Mouse (Mus musculus) kidney, embryonic 16.5 days (tissue): ENCODE data around the gene Arhgef1. TPM values are rescaled to one million over a fixed set of nuclear protein-coding genes. Genes with fewer than 3 reads are reported as not detected.
A peak's percentile ranks its signal among the peaks of the same experiment; 100 is the strongest.

Experiments used
- ATAC-seq: fragments of 200-750 bp; cut with Nextera tagmentation; 2 replicates; pipeline ENCODE4 v1.8.0; 2017; ENCODE audit warnings: moderate TSS enrichment; ENCODE audit not compliant: low FRiP score, low TSS enrichment
- H3K27ac ChIP-seq: fragments of 300-500 bp; sonication (generic); 2 replicates; pipeline ENCODE4 v1.5.1; 2014; ENCODE audit warnings: low read length
- H3K27me3 ChIP-seq: fragments of 300-500 bp; sonication (generic); 2 replicates; pipeline ENCODE4 v1.6.1; 2014; ENCODE audit warnings: low read length, control low read depth, mixed read lengths; ENCODE audit not compliant: insufficient read depth
- H3K36me3 ChIP-seq: fragments of 300-500 bp; sonication (generic); 2 replicates; pipeline ENCODE4 v1.6.1; 2014; ENCODE audit warnings: low read length, control low read depth, mixed read lengths; ENCODE audit not compliant: insufficient read depth
- H3K4me1 ChIP-seq: fragments of 300-500 bp; sonication (generic); 2 replicates; pipeline ENCODE4 v1.6.1; 2014; ENCODE audit warnings: low read length, control low read depth, mixed read lengths; ENCODE audit not compliant: insufficient read depth
- H3K4me2 ChIP-seq: fragments of 300-500 bp; sonication (generic); replicated peaks from 2 replicates; pipeline ENCODE4 v1.6.1; 2014; ENCODE audit warnings: low read depth, low read length
- H3K4me3 ChIP-seq: fragments of 300-500 bp; sonication (generic); 2 replicates; pipeline ENCODE4 v1.5.1; 2014; ENCODE audit warnings: mild to moderate bottlenecking, low read length
- H3K9ac ChIP-seq: fragments of 300-500 bp; sonication (generic); replicated peaks from 2 replicates; pipeline ENCODE4 v1.6.1; 2014; ENCODE audit warnings: low read length
- H3K9me3 ChIP-seq: fragments of 300-500 bp; sonication (generic); 2 replicates; pipeline ENCODE4 v1.6.1; 2016; ENCODE audit warnings: low read length, control low read depth
- WGBS: fragments of 180-500 bp; shearing (Covaris S2); extraction: QIAGEN DNeasy Blood & Tissue Kit; methylation state at CpG from one replicate; pipeline ENCODE4 v1.1.7; 2014; 5-methylcytosine and 5-hydroxymethylcytosine counted together
- polyA plus RNA-seq: library from polyadenylated mRNA; unstranded; fragments of >200 nt; fragmentation: Nextera tagmentation; extraction: Ambion mirVana; gene quantifications from 2 replicates; pipeline ENCODE4 v1.2.1, GENCODE M21; 2015

The Arhgef1 gene
- polyA plus RNA-seq, 1 experiment from 2014 or later: 94.7 TPM

DNA sequence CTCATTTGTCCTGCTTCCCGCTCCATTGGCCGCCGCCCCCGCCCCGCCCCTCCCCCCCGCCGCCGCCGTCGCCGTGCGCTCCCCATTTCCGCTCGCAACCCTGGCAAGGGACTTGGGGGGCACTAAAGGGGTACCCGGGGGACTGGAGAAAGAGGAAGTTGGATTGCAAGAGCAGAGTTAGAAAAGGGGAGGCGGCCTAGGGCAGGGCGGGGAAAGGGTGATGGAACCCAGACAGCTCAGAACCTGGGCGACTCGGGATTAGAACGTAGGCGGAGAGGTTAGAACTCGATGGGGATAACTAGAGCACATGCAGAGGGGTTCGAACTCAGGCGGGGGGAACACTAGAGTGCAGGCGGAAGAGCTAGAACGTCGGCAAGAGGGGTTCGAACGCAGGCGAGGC, 51.7 kb downstream of the Arhgef1 start:
- Histone ChIP-seq H3K27me3 (peaks cover 75% of the 10 kb centered on the region), H3K4me2 (peak overlapping the region; percentile 72)
- WGBS: 2% methylated on average over 30 of the region's 30 CpGs

DNA sequence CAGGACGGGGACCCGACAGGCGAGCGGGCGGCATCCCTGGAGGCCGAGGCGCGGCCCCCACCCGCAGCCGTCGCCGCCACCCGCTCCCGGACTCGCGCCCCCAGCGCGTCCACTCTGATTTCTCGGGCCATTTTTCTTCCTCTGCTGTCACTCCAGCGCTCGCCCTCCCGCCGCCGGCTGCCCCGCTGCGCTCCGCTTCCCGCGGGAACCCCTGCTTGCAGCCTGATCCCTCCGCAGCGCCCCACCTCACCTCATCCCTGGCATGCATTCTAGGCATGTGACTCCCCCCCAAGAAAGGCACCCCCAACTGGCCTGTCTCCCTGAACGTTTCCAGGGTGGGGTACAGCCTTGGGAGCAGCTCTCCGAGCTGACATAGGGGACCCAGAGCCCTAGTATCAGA, 52.5 kb downstream of the Arhgef1 start:
- no peak for ATAC-seq
- H3K4me2 ChIP-seq: peak overlapping the region; percentile 72
- WGBS: 3% methylated on average over 31 of the region's 33 CpGs
- no peaks in the 10 kb centered on the region for H3K36me3 ChIP-seq
- no peaks in the 10 kb centered on the region for H3K9me3 ChIP-seq
- H3K9ac ChIP-seq: no peak overlapping the region; the same call in 1 of the 2 replicates
- no peak overlapping the region for H3K27ac ChIP-seq
- H3K4me3 ChIP-seq: peak overlapping the region; percentile 50
- peaks cover 67% of the 10 kb centered on the region for H3K27me3 ChIP-seq
- H3K4me1 ChIP-seq: peaks cover 11% of the 10 kb centered on the region; the same call in 1 of the 2 replicates

More for the DNA sequence above, 51.7 kb downstream of the Arhgef1 start:
- H3K36me3 ChIP-seq: no peaks in the 10 kb centered on the region
- peak; percentile 36 for ATAC-seq
- peaks cover 11% of the 10 kb centered on the region; the same call in 1 of the 2 replicates for H3K4me1 ChIP-seq
- H3K4me3 ChIP-seq: peak overlapping the region; percentile 50
- no peak overlapping the region for H3K27ac ChIP-seq
- peak overlapping the region; percentile 65 for H3K9ac ChIP-seq
- no peaks in the 10 kb centered on the region for H3K9me3 ChIP-seq

DNA sequence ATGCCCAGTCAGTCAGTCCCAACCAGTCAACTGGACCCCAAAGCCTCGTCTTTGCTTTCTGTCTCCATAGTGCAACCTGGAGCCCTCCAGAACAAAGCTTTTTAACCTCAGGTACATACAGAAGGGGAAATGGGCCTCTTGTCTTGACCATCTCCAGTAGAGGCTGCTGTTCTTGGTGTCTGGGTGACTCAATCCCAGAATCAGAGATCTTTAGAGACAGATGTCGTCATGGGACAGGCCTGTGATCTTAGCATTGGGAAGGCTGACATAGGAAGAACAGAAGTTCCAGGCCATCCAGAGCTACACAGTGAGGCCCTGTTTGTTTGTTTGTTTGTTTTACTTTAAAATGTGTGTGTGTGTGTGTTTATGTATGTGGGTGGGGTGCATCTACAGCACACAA, 61.6 kb downstream of the Arhgef1 start:
- Histone ChIP-seq H3K4me1 (0 out of 2 replicates have a peak, but pooled peaks cover 2% of the 10 kb centered on the region), H3K27me3 (no peaks in the 10 kb centered on the region), H3K4me2 (no peak overlapping the region), H3K9ac (no peak overlapping the region), H3K27ac (no peak overlapping the region), H3K36me3 (no peaks in the 10 kb centered on the region), H3K4me3 (no peak overlapping the region), H3K9me3 (no peaks in the 10 kb centered on the region)
- 70% methylated on average over 2 of the region's 2 CpGs for WGBS
- no peak for ATAC-seq

DNA sequence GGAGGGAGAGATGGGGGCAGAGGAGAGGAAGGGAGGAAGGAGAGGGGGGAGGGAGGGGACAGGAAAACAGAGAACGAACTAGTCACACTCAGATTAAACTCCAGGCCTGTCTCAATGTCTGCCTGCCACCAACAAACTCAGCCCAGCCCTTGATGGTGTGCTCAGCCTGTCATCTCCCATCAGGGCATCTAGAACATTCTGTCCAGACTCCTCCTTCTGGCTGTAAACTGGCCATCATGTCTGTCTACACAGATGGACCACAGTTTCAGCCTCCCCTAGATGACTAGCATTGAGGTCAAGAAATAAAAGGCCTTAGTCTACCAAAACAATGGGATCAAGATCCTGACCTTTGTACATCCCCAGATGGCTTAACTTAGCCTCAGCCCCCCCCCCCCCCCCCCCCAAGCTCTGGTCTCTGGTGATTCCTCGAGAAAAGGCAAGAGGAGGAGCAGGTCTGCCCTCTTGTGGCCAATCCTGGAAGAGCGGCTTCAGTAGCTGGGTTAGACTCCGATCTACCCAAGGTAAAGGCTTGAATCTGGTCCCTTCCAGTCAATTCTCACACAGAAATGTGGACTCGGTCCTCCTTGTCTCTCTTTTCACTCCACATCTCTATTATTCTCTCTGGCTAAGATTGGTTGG, 62.3 kb downstream of the Arhgef1 start:
- H3K27me3 ChIP-seq: no peaks in the 10 kb centered on the region
- ATAC-seq: peak; percentile 25; the same call in 1 of the 2 replicates
- WGBS: 10% methylated on average over 5 of the region's 5 CpGs
- no peak overlapping the region for H3K4me2 ChIP-seq
- no peak overlapping the region for H3K4me3 ChIP-seq
- no peak overlapping the region for H3K27ac ChIP-seq
- H3K36me3 ChIP-seq: peaks cover 5% of the 10 kb centered on the region; the same call in 1 of the 2 replicates
- H3K4me1 ChIP-seq: 0 out of 2 replicates have a peak, but pooled peaks cover 2% of the 10 kb centered on the region
- H3K9ac ChIP-seq: no peak overlapping the region
- H3K9me3 ChIP-seq: no peaks in the 10 kb centered on the region

DNA sequence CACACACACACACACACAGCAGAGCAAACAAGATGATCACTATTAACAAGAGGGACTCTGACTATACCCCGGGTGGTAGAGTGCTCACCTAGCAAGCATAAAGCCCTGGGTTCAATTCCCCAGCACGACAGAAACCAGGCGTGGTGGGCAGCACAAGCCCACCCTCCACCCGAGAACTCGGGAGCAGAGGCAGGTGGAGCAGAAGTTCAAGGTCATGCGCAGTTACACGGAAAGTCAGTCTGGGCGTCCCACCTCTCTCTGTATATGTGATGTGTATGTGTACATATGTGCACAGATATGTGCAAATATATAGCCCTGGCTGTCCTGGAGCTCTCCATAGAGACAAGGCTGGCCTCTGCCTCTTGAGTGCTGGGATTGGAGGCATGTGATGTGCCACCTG, 65.3 kb downstream of the Arhgef1 start:
- Histone ChIP-seq H3K9ac (no peak overlapping the region), H3K4me2 (no peak overlapping the region), H3K27me3 (no peaks in the 10 kb centered on the region), H3K27ac (no peak overlapping the region), H3K4me1 (peaks cover 11% of the 10 kb centered on the region), H3K4me3 (no peak overlapping the region), H3K36me3 (peaks cover 5% of the 10 kb centered on the region; the same call in 1 of the 2 replicates), H3K9me3 (no peaks in the 10 kb centered on the region)
- no peak for ATAC-seq
- WGBS: 87% methylated on average over 8 of the region's 8 CpGs

DNA sequence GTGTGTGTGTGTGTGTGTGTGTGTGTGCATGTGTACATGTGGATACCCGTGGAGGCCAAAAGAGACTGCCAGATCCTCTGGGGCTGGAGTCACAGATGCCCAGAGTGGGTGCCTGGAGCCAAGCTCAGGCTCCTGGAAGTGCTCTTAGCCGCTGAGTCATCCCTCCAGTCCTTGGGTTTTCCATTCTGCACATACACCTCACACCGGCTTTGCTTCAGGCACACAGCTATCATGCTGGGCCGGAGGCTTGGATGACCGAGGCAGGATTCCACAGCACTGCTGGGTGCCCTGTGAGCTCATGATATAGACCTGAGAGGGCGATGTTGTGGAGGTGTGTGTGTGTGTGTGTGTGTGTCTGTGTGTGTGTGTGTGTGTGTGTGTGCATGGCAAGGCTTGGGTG, 65.8 kb downstream of the Arhgef1 start:
- Histone ChIP-seq H3K36me3 (peaks cover 5% of the 10 kb centered on the region; the same call in 1 of the 2 replicates), H3K4me1 (peaks cover 11% of the 10 kb centered on the region), H3K4me2 (no peak overlapping the region), H3K4me3 (no peak overlapping the region), H3K27me3 (no peaks in the 10 kb centered on the region), H3K9ac (no peak overlapping the region), H3K27ac (no peak overlapping the region), H3K9me3 (no peaks in the 10 kb centered on the region)
- WGBS: 73% methylated on average over 6 of the region's 6 CpGs
- ATAC-seq: no peak

DNA sequence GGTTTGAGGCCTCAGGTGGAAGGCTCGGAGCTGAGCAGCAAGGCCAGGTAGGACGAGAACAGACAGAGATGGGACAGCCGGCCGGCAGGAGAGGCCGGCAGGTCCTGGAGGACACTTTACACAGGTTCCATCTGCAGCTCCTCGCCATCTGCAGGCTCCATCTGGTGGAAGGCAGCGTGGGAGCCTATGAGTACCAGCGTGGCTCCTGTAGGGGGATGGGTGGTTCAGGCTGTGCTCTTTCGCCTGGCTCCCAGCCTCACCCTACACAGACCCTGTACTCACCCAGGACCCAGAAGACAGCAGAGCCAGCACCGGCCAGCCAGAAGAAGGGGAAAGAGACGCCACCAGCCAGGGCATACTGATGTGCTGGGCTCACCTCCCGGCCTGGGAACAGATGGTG, 67.1 kb downstream of the Arhgef1 start:
- H3K4me3 ChIP-seq: no peak overlapping the region
- peaks cover 5% of the 10 kb centered on the region; the same call in 1 of the 2 replicates for H3K36me3 ChIP-seq
- H3K9me3 ChIP-seq: no peaks in the 10 kb centered on the region
- peaks cover 10% of the 10 kb centered on the region for H3K4me1 ChIP-seq
- WGBS: 86% methylated on average over 12 of the region's 12 CpGs
- H3K9ac ChIP-seq: no peak overlapping the region
- H3K4me2 ChIP-seq: no peak overlapping the region
- no peak for ATAC-seq
- H3K27me3 ChIP-seq: no peaks in the 10 kb centered on the region
- H3K27ac ChIP-seq: no peak overlapping the region

DNA sequence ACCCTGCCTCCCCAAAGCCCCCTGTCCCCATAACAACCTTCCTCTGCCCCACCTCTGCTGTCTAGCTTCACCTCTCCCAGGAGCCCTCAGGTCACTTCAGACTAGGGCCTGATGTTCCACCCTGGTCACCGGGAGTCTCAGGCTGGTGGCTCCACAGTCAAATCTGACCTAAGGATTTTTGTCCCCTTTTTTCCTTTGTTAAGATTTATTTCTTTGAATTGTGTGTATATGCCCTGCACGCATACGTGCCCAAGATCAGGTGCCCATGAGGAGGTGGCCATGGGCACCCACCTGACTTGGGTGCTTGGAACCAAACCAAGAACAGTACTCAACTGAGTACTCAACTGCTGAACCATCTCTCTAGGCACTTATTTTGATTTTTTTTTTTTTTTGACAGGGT, 67.6 kb downstream of the Arhgef1 start:
- no peak for ATAC-seq
- Histone ChIP-seq H3K4me3 (no peak overlapping the region), H3K4me2 (no peak overlapping the region), H3K27ac (no peak overlapping the region), H3K4me1 (peaks cover 8% of the 10 kb centered on the region), H3K36me3 (peaks cover 5% of the 10 kb centered on the region; the same call in 1 of the 2 replicates), H3K27me3 (no peaks in the 10 kb centered on the region), H3K9me3 (no peaks in the 10 kb centered on the region), H3K9ac (no peak overlapping the region)
- WGBS: 95% methylated on average over 3 of the region's 3 CpGs

DNA sequence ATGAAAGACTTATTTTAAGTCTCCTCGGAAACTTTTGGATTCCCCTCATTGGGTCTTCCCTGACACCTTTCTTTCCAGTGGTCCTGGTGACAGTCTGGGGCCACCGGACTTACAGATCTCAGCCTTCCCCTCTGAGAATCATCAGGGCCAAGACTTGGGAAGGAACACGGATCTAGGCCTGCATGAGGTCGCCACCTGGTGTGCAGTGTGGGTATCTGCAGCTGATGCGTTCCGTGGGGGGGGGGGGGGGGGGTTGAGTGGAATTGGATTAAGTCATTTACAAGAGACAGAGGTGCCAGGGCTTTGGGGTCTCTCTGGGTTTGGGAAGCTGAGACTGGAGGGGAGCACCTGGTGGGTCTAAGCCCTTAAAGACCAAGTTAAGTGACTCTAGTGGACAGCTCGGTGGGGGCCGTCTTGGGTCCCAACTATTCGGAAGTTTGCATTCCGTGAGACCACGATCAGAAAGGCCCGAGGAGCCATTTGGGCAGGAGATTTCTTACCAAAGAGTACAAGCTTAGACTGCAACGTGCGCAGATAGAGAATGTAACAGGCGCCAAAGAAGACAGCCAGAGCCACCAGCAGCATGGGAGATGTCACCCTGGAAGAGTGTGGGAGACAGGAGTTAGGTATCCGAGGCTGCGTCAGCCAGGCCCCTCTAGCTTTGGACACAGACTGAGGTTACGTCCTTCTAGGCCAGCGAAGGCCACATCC, 68.7 kb downstream of the Arhgef1 start:
- Histone ChIP-seq H3K4me3 (peak overlapping the region; percentile 87), H3K36me3 (peaks cover 5% of the 10 kb centered on the region; the same call in 1 of the 2 replicates), H3K27ac (peak overlapping the region; percentile 81), H3K27me3 (no peaks in the 10 kb centered on the region), H3K9ac (peak overlapping the region; percentile 92), H3K9me3 (no peaks in the 10 kb centered on the region), H3K4me1 (peaks cover 8% of the 10 kb centered on the region), H3K4me2 (peak overlapping the region; percentile 76)
- WGBS: 9% methylated on average over 18 of the region's 19 CpGs
- no peak for ATAC-seq
